Mouse (Mus musculus): ENCODE data around the gene Rab40c.

Rab40c gene

GRCm38 (mm10) chr17:25842509-25842908, 77.0 kb downstream of the Rab40c start:
- no peak for DNase-seq (ENCODE audit: low spot score)

- no peak for DNase-seq (ENCODE audit: low spot score)
Measured at GRCm38 (mm10) chr17:25841117-25841880, 78.2 kb downstream of the Rab40c start, which contains the start of gene Gm20683. Gm20683 (minus strand) TSS chr17:25841763.

GRCm38 (mm10) chr17:25840519-25840918, 79.0 kb downstream of the Rab40c start:
- no peak for DNase-seq (ENCODE audit: low spot score)

GRCm38 (mm10) chr17:25839455-25840235, 79.9 kb downstream of the Rab40c start:
- no peak for DNase-seq (ENCODE audit: low spot score)

GRCm38 (mm10) chr17:25838904-25839303, 80.6 kb downstream of the Rab40c start:
- no peak for DNase-seq (ENCODE audit: low spot score)

GRCm38 (mm10) chr17:25837533-25837932, 82.0 kb downstream of the Rab40c start:
- no peak for DNase-seq (ENCODE audit: low spot score)

- DNase-seq (ENCODE audit: low spot score), result peak; percentile 69
Measured at GRCm38 (mm10) chr17:25837076-25837410, 82.5 kb downstream of the Rab40c start, which contains the start of gene Rhbdl1. Rhbdl1 (minus strand) TSS chr17:25837295.

- no peak for DNase-seq (ENCODE audit: low spot score)
Measured at GRCm38 (mm10) chr17:25836397-25837075, 83.0 kb downstream of the Rab40c start.

- DNase-seq (ENCODE audit: low spot score), result no peak
Measured at GRCm38 (mm10) chr17:25835816-25836215, 83.7 kb downstream of the Rab40c start.

GRCm38 (mm10) chr17:25835301-25835700, 84.2 kb downstream of the Rab40c start:
- DNase-seq (ENCODE audit: low spot score), result no peak

GRCm38 (mm10) chr17:25834595-25835222, 84.8 kb downstream of the Rab40c start:
- no peak for DNase-seq (ENCODE audit: low spot score)

GRCm38 (mm10) chr17:25833961-25834594, 85.4 kb downstream of the Rab40c start:
- no peak for DNase-seq (ENCODE audit: low spot score)

- DNase-seq (ENCODE audit: low spot score), result peak; percentile 91
Measured at GRCm38 (mm10) chr17:25833291-25833663, 86.2 kb downstream of the Rab40c start, which contains the start of gene Stub1. Stub1 (minus strand) TSS chr17:25833404.

- DNase-seq (ENCODE audit: low spot score), result peak; percentile 100
Measured at GRCm38 (mm10) chr17:25832436-25833290, 86.9 kb downstream of the Rab40c start.
